Mouse (Mus musculus): Measurements from ENCODE around the gene Gm21987. TPM values are rescaled to one million over a fixed set of nuclear protein-coding genes. Genes with fewer than 3 reads are reported as not detected.

Gm21987 gene
- polyA plus RNA-seq, 1 experiment from 2014 or later, result 0.53 TPM

GRCm38 (mm10) chr16:38352031-38352430, 5.2 kb downstream of the Gm21987 start:
- Histone ChIP-seq H3K36me3 (0 out of 2 replicates have a peak, but pooled peaks cover 5% of the 10 kb centered on the region), H3K9ac (no peak overlapping the region), H3K4me1 (replicated peaks) (peaks cover 8% of the 10 kb centered on the region; the same call in 1 of the 2 replicates), H3K9me3 (no peaks in the 10 kb centered on the region), H3K4me3 (replicated peaks) (no peak overlapping the region), H3K27me3 (replicated peaks) (no peaks in the 10 kb centered on the region), H3K27ac (no peak overlapping the region), H3K4me2 (replicated peaks) (no peak overlapping the region)
- WGBS, result 84% methylated on average over 7 of the region's 7 CpGs
- no peak for ATAC-seq

GRCm38 (mm10) chr16:38352851-38353250, 6.0 kb downstream of the Gm21987 start:
- no peaks in the 10 kb centered on the region for H3K27me3 ChIP-seq (replicated peaks)
- H3K9ac ChIP-seq, result no peak overlapping the region
- ATAC-seq, result no peak
- H3K4me1 ChIP-seq (replicated peaks), result peaks cover 8% of the 10 kb centered on the region; the same call in 1 of the 2 replicates
- H3K27ac ChIP-seq, result no peak overlapping the region
- H3K4me2 ChIP-seq (replicated peaks), result no peak overlapping the region
- H3K9me3 ChIP-seq, result no peaks in the 10 kb centered on the region
- H3K4me3 ChIP-seq (replicated peaks), result no peak overlapping the region
- 0 out of 2 replicates have a peak, but pooled peaks cover 5% of the 10 kb centered on the region for H3K36me3 ChIP-seq

- Histone ChIP-seq H3K4me1 (replicated peaks) (0 out of 2 replicates have a peak, but pooled peaks cover 3% of the 10 kb centered on the region), H3K9me3 (no peaks in the 10 kb centered on the region), H3K4me3 (replicated peaks) (no peak overlapping the region), H3K27me3 (replicated peaks) (no peaks in the 10 kb centered on the region), H3K9ac (no peak overlapping the region), H3K4me2 (replicated peaks) (no peak overlapping the region), H3K36me3 (0 out of 2 replicates have a peak, but pooled peaks cover 5% of the 10 kb centered on the region), H3K27ac (no peak overlapping the region)
- WGBS, result 94% methylated on average over 2 of the region's 2 CpGs
- no peak for ATAC-seq
Measured at GRCm38 (mm10) chr16:38353642-38354041, 6.8 kb downstream of the Gm21987 start.

- WGBS, result 65% methylated on average over 5 of the region's 5 CpGs
- Histone ChIP-seq H3K27me3 (replicated peaks) (no peaks in the 10 kb centered on the region), H3K4me1 (replicated peaks) (0 out of 2 replicates have a peak, but pooled peaks cover 3% of the 10 kb centered on the region), H3K9ac (no peak overlapping the region), H3K27ac (no peak overlapping the region), H3K4me2 (replicated peaks) (no peak overlapping the region), H3K36me3 (0 out of 2 replicates have a peak, but pooled peaks cover 5% of the 10 kb centered on the region), H3K4me3 (replicated peaks) (no peak overlapping the region), H3K9me3 (no peaks in the 10 kb centered on the region)
- ATAC-seq, result no peak
Measured at GRCm38 (mm10) chr16:38354185-38354913, 7.5 kb downstream of the Gm21987 start.

GRCm38 (mm10) chr16:38358256-38358812, 11.5 kb downstream of the Gm21987 start:
- WGBS, result 82% methylated on average over 6 of the region's 6 CpGs
- Histone ChIP-seq H3K27me3 (replicated peaks) (no peaks in the 10 kb centered on the region), H3K4me1 (replicated peaks) (peaks cover 10% of the 10 kb centered on the region; the same call in 1 of the 2 replicates), H3K9ac (no peak overlapping the region), H3K9me3 (no peaks in the 10 kb centered on the region), H3K27ac (no peak overlapping the region), H3K36me3 (no peaks in the 10 kb centered on the region), H3K4me2 (replicated peaks) (no peak overlapping the region), H3K4me3 (replicated peaks) (no peak overlapping the region)
- no peak for ATAC-seq

GRCm38 (mm10) chr16:38359241-38359640, 12.4 kb downstream of the Gm21987 start:
- Histone ChIP-seq H3K4me1 (replicated peaks) (peaks cover 10% of the 10 kb centered on the region; the same call in 1 of the 2 replicates), H3K9ac (no peak overlapping the region), H3K27ac (no peak overlapping the region), H3K27me3 (replicated peaks) (no peaks in the 10 kb centered on the region), H3K9me3 (no peaks in the 10 kb centered on the region), H3K36me3 (no peaks in the 10 kb centered on the region), H3K4me3 (replicated peaks) (no peak overlapping the region), H3K4me2 (replicated peaks) (no peak overlapping the region)
- 84% methylated on average over 2 of the region's 2 CpGs for WGBS
- ATAC-seq, result no peak

GRCm38 (mm10) chr16:38359857-38360256, 13.0 kb downstream of the Gm21987 start:
- H3K27ac ChIP-seq, result no peak overlapping the region
- H3K36me3 ChIP-seq, result no peaks in the 10 kb centered on the region
- H3K4me1 ChIP-seq (replicated peaks), result peaks cover 10% of the 10 kb centered on the region; the same call in 1 of the 2 replicates
- no peaks in the 10 kb centered on the region for H3K9me3 ChIP-seq
- no peak overlapping the region for H3K4me3 ChIP-seq (replicated peaks)
- H3K9ac ChIP-seq, result no peak overlapping the region
- WGBS, result 74% methylated on average over 3 of the region's 3 CpGs
- no peak for ATAC-seq
- H3K4me2 ChIP-seq (replicated peaks), result no peak overlapping the region
- no peaks in the 10 kb centered on the region for H3K27me3 ChIP-seq (replicated peaks)

- H3K9ac ChIP-seq, result no peak overlapping the region
- no peaks in the 10 kb centered on the region for H3K9me3 ChIP-seq
- WGBS, result 44% methylated on average over 2 of the region's 2 CpGs
- 0 out of 2 replicates have a peak, but pooled peaks have one; percentile 15 for ATAC-seq
- H3K4me1 ChIP-seq (replicated peaks), result peaks cover 10% of the 10 kb centered on the region; the same call in 1 of the 2 replicates
- H3K4me3 ChIP-seq (replicated peaks), result no peak overlapping the region
- H3K4me2 ChIP-seq (replicated peaks), result no peak overlapping the region
- H3K36me3 ChIP-seq, result no peaks in the 10 kb centered on the region
- H3K27me3 ChIP-seq (replicated peaks), result no peaks in the 10 kb centered on the region
- no peak overlapping the region for H3K27ac ChIP-seq
Measured at GRCm38 (mm10) chr16:38360317-38360716, 13.5 kb downstream of the Gm21987 start.

GRCm38 (mm10) chr16:38361933-38362332, 15.1 kb downstream of the Gm21987 start, which contains the start of gene Popdc2:
TSS of gene Popdc2 (plus strand) at chr16:38362209.
- ATAC-seq, result peak; percentile 42; the same call in 1 of the 2 replicates
- no peaks in the 10 kb centered on the region for H3K9me3 ChIP-seq
- H3K9ac ChIP-seq, result peak within 1 kb of the TSS; percentile 28
- peak within 1 kb of the TSS; percentile 28 for H3K4me3 ChIP-seq (replicated peaks)
- no peaks in the 10 kb centered on the region for H3K36me3 ChIP-seq
- H3K4me1 ChIP-seq (replicated peaks), result peaks cover 10% of the 10 kb centered on the region; the same call in 1 of the 2 replicates
- peak within 1 kb of the TSS; percentile 46 for H3K4me2 ChIP-seq (replicated peaks)
- H3K27me3 ChIP-seq (replicated peaks), result no peaks in the 10 kb centered on the region
- peak within 1 kb of the TSS; percentile 27 for H3K27ac ChIP-seq
- WGBS, result 17% methylated on average over 10 of the region's 10 CpGs

- Histone ChIP-seq H3K36me3 (no peaks in the 10 kb centered on the region), H3K9me3 (no peaks in the 10 kb centered on the region), H3K27ac (peak overlapping the region; percentile 27), H3K4me2 (replicated peaks) (peak overlapping the region; percentile 46), H3K4me3 (replicated peaks) (peak overlapping the region; percentile 28), H3K27me3 (replicated peaks) (no peaks in the 10 kb centered on the region), H3K4me1 (replicated peaks) (peaks cover 10% of the 10 kb centered on the region; the same call in 1 of the 2 replicates), H3K9ac (peak overlapping the region; percentile 28)
- no peak for ATAC-seq
- WGBS, result 50% methylated on average over 20 of the region's 20 CpGs
Measured at GRCm38 (mm10) chr16:38362493-38363255, 15.8 kb downstream of the Gm21987 start.

GRCm38 (mm10) chr16:38363256-38363595, 16.4 kb downstream of the Gm21987 start:
- Histone ChIP-seq H3K36me3 (no peaks in the 10 kb centered on the region), H3K27me3 (replicated peaks) (no peaks in the 10 kb centered on the region), H3K9me3 (no peaks in the 10 kb centered on the region), H3K4me2 (replicated peaks) (peak overlapping the region; percentile 46), H3K27ac (no peak overlapping the region), H3K4me1 (replicated peaks) (peaks cover 10% of the 10 kb centered on the region; the same call in 1 of the 2 replicates), H3K9ac (0 out of 2 replicates have a peak overlapping the region, but pooled peaks have one; percentile 28), H3K4me3 (replicated peaks) (peak overlapping the region; percentile 28)
- ATAC-seq, result no peak
- WGBS, result 47% methylated on average over 3 of the region's 3 CpGs

GRCm38 (mm10) chr16:38363657-38364056, 16.8 kb downstream of the Gm21987 start:
- H3K4me3 ChIP-seq (replicated peaks), result peak overlapping the region; percentile 28
- H3K4me1 ChIP-seq (replicated peaks), result peaks cover 10% of the 10 kb centered on the region; the same call in 1 of the 2 replicates
- H3K9me3 ChIP-seq, result no peaks in the 10 kb centered on the region
- 56% methylated on average over 7 of the region's 7 CpGs for WGBS
- H3K4me2 ChIP-seq (replicated peaks), result peak overlapping the region; percentile 46
- H3K36me3 ChIP-seq, result no peaks in the 10 kb centered on the region
- H3K27ac ChIP-seq, result no peak overlapping the region
- no peak overlapping the region for H3K9ac ChIP-seq
- ATAC-seq, result no peak
- H3K27me3 ChIP-seq (replicated peaks), result no peaks in the 10 kb centered on the region

Data from intestine, embryonic 15.5 days (tissue).